Mouse (Mus musculus) midbrain, embryonic 10.5 days (tissue): ENCODE results near the gene Pfas. TPM values are rescaled to one million over a fixed set of nuclear protein-coding genes. Genes with fewer than 3 reads are reported as not detected.

Experiments
- DNase-seq: peaks from one replicate; pipeline ENCODE4 v3.0.0-alpha.2; 2017; ENCODE audit warnings: low spot score
- H3K27ac ChIP-seq: fragments of 300-500 bp; sonication (generic); replicated peaks from 2 replicates; pipeline ENCODE4 v1.5.1; 2016; ENCODE audit warnings: mild to moderate bottlenecking
- H3K27me3 ChIP-seq: fragments of 300-500 bp; sonication (generic); 2 replicates; pipeline ENCODE4 v1.6.1; 2016; ENCODE audit warnings: low read depth, mild to moderate bottlenecking; ENCODE audit not compliant: poor library complexity, severe bottlenecking
- H3K36me3 ChIP-seq: fragments of 300-500 bp; sonication (generic); 2 replicates; pipeline ENCODE4 v1.6.1; 2016; ENCODE audit warnings: mild to moderate bottlenecking, moderate library complexity
- H3K4me1 ChIP-seq: fragments of 300-500 bp; sonication (generic); 2 replicates; pipeline ENCODE4 v1.6.1; 2016
- H3K4me3 ChIP-seq: fragments of 300-500 bp; sonication (generic); 2 replicates; pipeline ENCODE4 v1.5.1; 2016; ENCODE audit warnings: mild to moderate bottlenecking, moderate library complexity
- H3K9me3 ChIP-seq: fragments of 300-500 bp; sonication (generic); replicated peaks from 2 replicates; pipeline ENCODE4 v1.6.1; 2016; ENCODE audit warnings: mild to moderate bottlenecking
- WGBS: fragments of 180-500 bp; shearing (Covaris S2); methylation state at CpG from one replicate; pipeline ENCODE4 v1.1.7; 2016; 5-methylcytosine and 5-hydroxymethylcytosine counted together
- polyA plus RNA-seq: library from polyadenylated mRNA; unstranded; fragments of >200 nt; fragmentation: Nextera tagmentation; extraction: Ambion mirVana; gene quantifications from 2 replicates; pipeline ENCODE4 v1.2.1, GENCODE M21; 2016

The Pfas gene
- 57.8 and 59.2 TPM in 2 replicates for polyA plus RNA-seq

DNA sequence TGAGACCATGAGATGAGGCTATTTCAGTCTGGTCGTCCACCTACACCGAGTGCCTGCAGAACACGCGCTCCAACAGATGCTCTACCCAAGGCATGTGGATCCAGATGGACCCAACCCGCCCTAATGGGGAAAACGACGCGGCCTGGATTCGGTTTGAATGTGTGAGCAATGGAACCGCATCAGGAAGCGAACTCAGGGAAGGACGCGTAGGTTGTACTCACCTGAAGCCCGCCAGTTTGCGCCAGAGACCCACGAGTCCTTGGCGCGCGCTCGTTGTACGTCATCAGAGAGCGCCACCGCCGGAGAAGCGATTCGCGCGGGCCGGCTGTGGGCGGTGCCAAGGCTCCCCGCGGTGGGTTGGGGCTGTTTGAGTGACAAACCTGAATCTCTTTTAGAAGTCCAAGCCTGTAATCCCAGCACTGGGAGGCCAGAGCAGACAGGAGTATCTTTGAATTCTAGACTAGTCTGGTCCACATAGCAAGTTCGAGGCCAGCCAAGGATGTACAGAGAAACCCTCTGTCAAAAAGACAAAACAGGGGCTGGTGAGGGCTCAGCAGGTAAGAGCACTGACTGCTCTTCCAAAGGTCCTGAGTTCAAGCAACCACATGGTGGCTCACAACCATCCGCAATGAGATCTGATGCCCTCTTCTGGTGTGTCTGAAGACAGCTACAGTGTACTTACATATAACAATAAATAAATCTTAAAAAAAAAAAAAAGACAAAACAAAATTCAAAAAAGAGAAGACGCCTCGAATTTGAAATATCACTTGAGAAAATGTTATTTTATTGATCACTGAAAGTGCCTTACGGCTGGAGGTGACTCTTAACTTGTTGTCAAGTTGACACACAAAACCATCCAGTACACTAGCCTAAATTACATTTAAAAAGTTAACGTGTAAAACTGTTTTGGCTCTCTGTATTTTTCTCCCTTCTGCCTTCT, at the start of gene Pfas:
Gene Pfas (minus strand): TSS at position 279 of the 940 bp plus-strand sequence.
- WGBS, result 10% methylated on average over 38 of the region's 38 CpGs
- H3K27ac ChIP-seq, result peak within 1 kb of the TSS; percentile 88
- peaks cover 25% of the 10 kb centered on the region for H3K36me3 ChIP-seq
- H3K27me3 ChIP-seq, result no peaks in the 10 kb centered on the region
- H3K4me1 ChIP-seq, result peaks cover 22% of the 10 kb centered on the region
- no peaks in the 10 kb centered on the region for H3K9me3 ChIP-seq
- peak; percentile 95 for DNase-seq
- H3K4me3 ChIP-seq, result peak within 1 kb of the TSS; percentile 83

GRCm38 (mm10) chr11:69053848-69054247, 45.6 kb upstream of the Pfas start:
- no peak overlapping the region for H3K4me3 ChIP-seq
- no peaks in the 10 kb centered on the region for H3K27me3 ChIP-seq
- peaks cover 24% of the 10 kb centered on the region for H3K4me1 ChIP-seq
- no peak for DNase-seq
- H3K9me3 ChIP-seq, result no peaks in the 10 kb centered on the region
- no peak overlapping the region for H3K27ac ChIP-seq
- H3K36me3 ChIP-seq, result peaks cover 59% of the 10 kb centered on the region
- WGBS, result 81% methylated on average over 3 of the region's 3 CpGs

DNA sequence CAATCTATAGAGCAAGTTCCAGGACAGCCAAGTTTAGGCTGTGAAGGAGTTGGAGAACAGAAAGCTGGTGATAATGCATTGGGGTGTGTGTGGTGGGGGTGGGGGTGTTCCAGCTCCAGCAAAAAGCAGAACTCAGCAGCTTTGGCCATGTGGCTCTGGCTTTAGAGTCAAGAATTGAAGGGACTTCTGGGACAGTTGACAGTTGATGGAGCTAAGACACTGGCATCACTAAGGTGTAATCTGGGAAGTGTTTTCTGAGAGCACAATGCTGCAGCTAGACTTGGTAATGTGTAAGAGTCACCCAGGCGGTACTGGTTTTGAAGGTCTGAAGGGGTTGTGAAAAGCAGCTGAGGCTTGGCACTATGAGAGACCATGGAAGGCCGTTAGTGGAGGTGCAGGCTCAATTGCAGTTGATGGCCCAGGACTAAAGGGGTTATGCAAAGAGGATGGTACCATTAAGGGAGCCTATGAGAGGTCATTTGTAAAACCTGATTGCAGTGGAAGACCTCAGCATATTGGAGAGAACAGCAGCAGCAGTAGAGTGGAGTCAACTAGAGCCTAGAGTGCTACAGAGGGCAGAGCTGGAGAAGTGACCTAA, 44.7 kb upstream of the Pfas start:
- Histone ChIP-seq H3K27ac (no peak overlapping the region), H3K4me1 (peaks cover 24% of the 10 kb centered on the region), H3K36me3 (peaks cover 68% of the 10 kb centered on the region), H3K9me3 (no peaks in the 10 kb centered on the region), H3K27me3 (no peaks in the 10 kb centered on the region), H3K4me3 (0 out of 2 replicates have a peak overlapping the region, but pooled peaks have one; percentile 2)
- 99% methylated on average over 2 of the region's 2 CpGs for WGBS
- DNase-seq, result no peak

- H3K36me3 ChIP-seq, result peaks cover 76% of the 10 kb centered on the region
- 71% methylated on average over 4 of the region's 4 CpGs for WGBS
These were observed 43.5 kb upstream of the Pfas start for GRCm38 (mm10) chr11:69051771-69052170.

DNA sequence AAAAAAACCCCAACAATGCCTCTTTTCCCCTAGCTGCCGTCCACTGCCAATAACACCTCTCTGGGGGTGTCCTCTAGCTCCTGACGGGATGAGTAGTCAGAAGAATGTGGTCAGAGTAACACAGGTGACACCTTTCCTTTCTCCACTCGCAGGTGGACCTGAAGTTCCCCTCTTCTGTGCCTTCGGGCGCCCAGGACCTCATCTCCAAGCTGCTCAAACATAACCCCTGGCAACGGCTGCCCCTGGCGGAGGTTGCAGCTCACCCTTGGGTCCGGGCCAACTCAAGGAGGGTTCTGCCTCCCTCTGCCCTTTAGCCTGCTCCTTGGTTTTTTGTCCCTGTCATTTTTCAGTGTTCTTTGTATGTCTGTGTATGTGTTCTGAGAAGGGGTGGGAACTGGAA, 42.5 kb upstream of the Pfas start:
- H3K4me1 ChIP-seq, result peaks cover 40% of the 10 kb centered on the region
- no peak overlapping the region for H3K4me3 ChIP-seq
- 89% methylated on average over 8 of the region's 8 CpGs for WGBS
- H3K36me3 ChIP-seq, result peaks cover 76% of the 10 kb centered on the region
- DNase-seq, result no peak
- H3K27me3 ChIP-seq, result no peaks in the 10 kb centered on the region
- no peaks in the 10 kb centered on the region for H3K9me3 ChIP-seq
- no peak overlapping the region for H3K27ac ChIP-seq

More at GRCm38 (mm10) chr11:69051771-69052170, 43.5 kb upstream of the Pfas start:
- no peak for DNase-seq
- Histone ChIP-seq H3K27me3 (no peaks in the 10 kb centered on the region), H3K4me3 (no peak overlapping the region), H3K9me3 (no peaks in the 10 kb centered on the region), H3K4me1 (peaks cover 35% of the 10 kb centered on the region), H3K27ac (no peak overlapping the region)

DNA sequence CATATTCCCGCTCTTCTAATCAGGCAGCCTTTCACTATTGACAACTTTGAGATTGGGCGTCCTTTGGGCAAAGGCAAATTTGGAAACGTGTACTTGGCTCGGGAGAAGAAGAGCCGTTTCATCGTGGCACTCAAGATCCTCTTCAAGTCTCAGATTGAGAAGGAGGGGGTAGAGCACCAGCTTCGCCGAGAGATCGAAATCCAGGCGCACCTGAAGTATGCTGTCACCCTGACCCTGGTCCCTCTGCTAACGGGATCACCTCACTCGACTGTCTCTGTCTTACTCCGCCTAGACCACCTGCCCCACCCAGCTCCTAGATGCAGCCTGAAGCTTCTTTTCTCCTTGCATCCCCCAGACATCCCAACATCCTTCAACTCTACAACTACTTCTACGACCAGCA, 39.9 kb upstream of the Pfas start:
- WGBS, result 94% methylated on average over 14 of the region's 14 CpGs
- Histone ChIP-seq H3K36me3 (peaks cover 60% of the 10 kb centered on the region), H3K27me3 (no peaks in the 10 kb centered on the region), H3K4me1 (peaks cover 40% of the 10 kb centered on the region), H3K27ac (no peak overlapping the region), H3K9me3 (no peaks in the 10 kb centered on the region), H3K4me3 (peak overlapping the region; percentile 96)
- DNase-seq, result no peak

DNA sequence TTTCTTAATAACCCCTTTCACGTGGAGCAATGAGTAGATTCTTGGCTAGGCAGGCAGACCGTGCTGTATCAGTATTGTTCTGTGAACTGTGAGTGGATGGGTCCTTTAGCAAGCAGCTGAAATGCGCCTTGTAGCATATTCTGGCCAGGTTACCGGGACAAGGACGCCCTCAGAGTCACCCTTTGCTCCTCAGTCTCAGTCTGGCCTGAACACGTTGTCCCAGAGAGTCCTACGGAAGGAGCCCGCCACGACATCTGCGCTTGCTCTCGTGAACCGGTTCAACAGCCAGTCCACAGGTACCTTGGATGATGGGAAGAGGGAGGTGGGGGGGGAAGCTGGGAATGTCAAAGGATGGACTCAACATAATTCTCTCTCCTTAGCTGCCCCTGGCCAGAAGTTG, 39.3 kb upstream of the Pfas start:
- no peak for DNase-seq
- peaks cover 40% of the 10 kb centered on the region for H3K4me1 ChIP-seq
- H3K27me3 ChIP-seq, result no peaks in the 10 kb centered on the region
- no peak overlapping the region; the same call in 1 of the 2 replicates for H3K27ac ChIP-seq
- 93% methylated on average over 12 of the region's 12 CpGs for WGBS
- H3K9me3 ChIP-seq, result no peaks in the 10 kb centered on the region
- H3K36me3 ChIP-seq, result peaks cover 54% of the 10 kb centered on the region
- peak overlapping the region; percentile 96 for H3K4me3 ChIP-seq

DNA sequence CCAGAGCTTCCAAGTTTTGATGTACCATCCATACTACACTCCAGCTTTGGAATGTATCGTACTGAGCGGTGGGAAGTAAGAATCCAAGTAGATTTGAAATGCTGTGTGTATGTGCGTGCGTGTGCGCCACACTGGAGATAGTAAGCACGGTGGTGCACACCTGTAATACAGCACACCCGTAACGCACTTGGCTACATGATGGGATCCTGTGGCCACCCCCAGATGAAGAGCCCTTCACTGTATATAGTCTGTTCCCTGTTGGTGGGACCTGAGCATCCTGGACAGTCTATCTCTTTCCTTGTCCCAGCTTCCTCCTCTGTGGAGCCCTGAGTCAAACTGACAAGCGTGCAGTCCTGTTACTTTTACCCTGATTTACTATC, 38.1 kb upstream of the Pfas start:
- no peaks in the 10 kb centered on the region for H3K27me3 ChIP-seq
- no peaks in the 10 kb centered on the region for H3K9me3 ChIP-seq
- H3K36me3 ChIP-seq, result peaks cover 43% of the 10 kb centered on the region
- H3K27ac ChIP-seq, result peak overlapping the region; percentile 96
- H3K4me3 ChIP-seq, result peak overlapping the region; percentile 96
- peaks cover 40% of the 10 kb centered on the region for H3K4me1 ChIP-seq
- WGBS, result 28% methylated on average over 9 of the region's 9 CpGs
- no peak for DNase-seq

DNA sequence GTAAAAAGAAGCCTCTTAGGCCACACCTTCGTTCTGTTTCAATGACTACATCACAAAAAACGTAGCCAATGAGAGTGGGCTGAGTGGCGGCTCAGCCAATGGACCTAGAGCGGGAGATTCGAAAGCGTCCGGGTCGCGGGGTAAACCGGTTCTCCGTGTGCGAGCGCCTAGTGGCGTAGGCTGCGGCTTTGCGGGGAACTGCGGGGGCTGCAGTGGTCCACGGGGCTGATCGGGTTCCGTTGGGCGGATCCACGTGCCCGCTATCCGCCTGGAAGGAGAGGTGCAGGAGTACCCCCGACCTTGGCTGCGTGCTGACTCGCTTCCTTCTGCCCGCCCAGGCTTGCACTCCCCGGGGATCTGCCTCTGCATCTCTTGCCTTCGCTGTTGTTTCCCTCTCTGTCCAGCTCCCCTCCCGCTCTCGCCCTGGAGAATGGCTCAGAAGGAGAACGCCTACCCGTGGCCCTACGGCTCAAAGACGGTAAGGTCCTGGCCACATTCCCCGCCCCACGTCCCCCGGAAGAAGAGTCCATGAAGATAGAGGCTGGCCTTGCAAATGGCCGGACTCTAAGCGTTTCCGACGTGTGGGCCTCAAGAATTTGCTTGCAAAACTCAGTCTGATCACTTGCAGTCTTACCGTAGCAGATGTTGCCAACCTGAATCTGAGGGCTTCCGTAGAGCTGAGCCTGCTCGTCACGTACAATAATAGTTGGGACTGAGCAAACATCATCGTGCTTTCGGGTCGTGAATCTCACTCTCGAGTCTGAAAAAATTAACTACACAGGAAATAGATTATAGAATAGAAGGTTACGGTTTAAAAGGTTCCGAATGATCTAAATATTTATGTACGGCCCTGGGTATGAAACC, 37.5 kb upstream of the Pfas start, which contains the start of gene Aurkb:
Gene Aurkb (plus strand): TSS at position 117 of the 864 bp plus-strand sequence.
- peak within 1 kb of the TSS; percentile 96 for H3K4me3 ChIP-seq
- peak within 1 kb of the TSS; percentile 96 for H3K27ac ChIP-seq
- H3K4me1 ChIP-seq, result peaks cover 38% of the 10 kb centered on the region
- WGBS, result 1% methylated on average over 54 of the region's 54 CpGs
- peaks cover 37% of the 10 kb centered on the region for H3K36me3 ChIP-seq
- DNase-seq, result peak; percentile 90
- H3K27me3 ChIP-seq, result no peaks in the 10 kb centered on the region
- H3K9me3 ChIP-seq, result no peaks in the 10 kb centered on the region

DNA sequence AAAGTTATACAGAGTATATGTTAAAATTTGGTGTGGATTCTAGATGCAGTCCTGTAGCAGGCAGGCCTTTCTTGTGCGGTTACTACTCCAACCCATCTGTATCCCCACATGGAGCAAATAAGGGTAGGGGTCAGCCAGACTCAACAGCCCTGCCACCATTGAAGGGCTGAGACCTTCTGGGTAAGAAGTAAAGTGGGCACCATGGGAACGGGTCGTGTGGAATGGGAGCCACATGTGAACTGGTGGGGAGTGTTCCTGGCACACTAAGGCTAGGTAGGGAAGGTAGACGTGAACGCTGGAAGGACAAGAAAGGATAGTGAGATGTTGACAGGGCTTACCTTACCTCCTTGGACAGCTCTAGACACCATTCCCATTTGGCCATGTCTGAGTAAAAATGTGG, 29.9 kb upstream of the Pfas start:
- H3K27ac ChIP-seq, result no peak overlapping the region
- peak overlapping the region; percentile 29; the same call in 1 of the 2 replicates for H3K4me3 ChIP-seq
- peaks cover 32% of the 10 kb centered on the region for H3K4me1 ChIP-seq
- DNase-seq, result no peak
- WGBS, result 72% methylated on average over 5 of the region's 5 CpGs
- H3K27me3 ChIP-seq, result no peaks in the 10 kb centered on the region
- peaks cover 33% of the 10 kb centered on the region for H3K36me3 ChIP-seq
- H3K9me3 ChIP-seq, result no peaks in the 10 kb centered on the region

GRCm38 (mm10) chr11:69037231-69038061, 29.2 kb upstream of the Pfas start:
- H3K27me3 ChIP-seq, result no peaks in the 10 kb centered on the region
- H3K27ac ChIP-seq, result peak overlapping the region; percentile 88
- peaks cover 40% of the 10 kb centered on the region for H3K36me3 ChIP-seq
- H3K4me1 ChIP-seq, result peaks cover 32% of the 10 kb centered on the region
- under 1% methylated on average over 34 of the region's 34 CpGs for WGBS
- DNase-seq, result peak; percentile 86
- peak overlapping the region; percentile 66 for H3K4me3 ChIP-seq
- H3K9me3 ChIP-seq, result no peaks in the 10 kb centered on the region
